ENCODE assay signal across 25 mouse cellular contexts in the genomic region with DNA sequence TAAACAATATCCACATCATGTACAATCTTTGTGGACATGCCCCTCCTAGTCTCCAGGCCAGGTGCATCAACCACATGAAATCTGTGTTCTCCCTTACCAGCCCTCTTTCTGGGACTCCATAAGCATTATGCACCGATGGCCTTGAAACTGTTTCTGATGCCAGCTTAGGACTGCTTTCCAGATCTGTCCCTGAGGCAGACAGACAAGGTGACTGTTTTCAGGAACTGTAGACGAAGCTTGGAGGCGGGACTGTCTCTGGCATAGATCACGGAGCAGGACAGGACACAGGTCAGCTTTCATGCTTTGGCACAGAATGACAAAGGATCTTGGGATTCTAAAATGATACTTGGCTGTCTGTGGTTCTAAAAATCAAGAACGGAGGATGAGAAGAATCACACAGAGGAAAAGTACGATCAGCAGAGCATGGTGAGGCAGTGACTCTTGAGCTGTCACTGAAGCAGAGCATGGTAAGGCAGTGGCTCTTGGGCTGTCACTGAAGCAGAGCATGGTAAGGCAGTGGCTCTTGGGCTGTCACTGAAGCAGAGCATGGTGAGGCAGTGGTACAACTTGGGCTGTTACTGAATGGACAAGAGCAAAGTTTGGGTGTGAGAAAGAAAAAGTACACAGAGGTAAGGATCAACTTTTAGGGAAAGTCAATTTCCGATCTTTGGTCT.
DNase-seq lines count a peak whose midpoint lies in the region; ATAC-seq and TF ChIP-seq lines count a peak whose summit lies in the region.
"Had no signal": no experiment of that assay in that cellular context is flagged by ENCODE, and none has a peak within 500 bp of the region (broad histone marks: within the 10 kb centered on the region; RNA-seq: fewer than 3 reads in every experiment).

No protein-coding gene starts in this region.

- peak; percentile 32 for DNase-seq in gastrocnemius, adult 2 months
- DNase-seq in gastrocnemius, postnatal 14 days, result no peak
- no peak for DNase-seq in heart, postnatal 14 days
- peak; percentile 24 for DNase-seq in kidney, adult 2 months
- DNase-seq in kidney, postnatal 25 days, result no peak
- DNase-seq: adrenal gland, postnatal 10 days; cerebellum, adult 11 months; cerebellum, adult 9-10 months; embryo, embryonic 11 days; kidney, postnatal 10 days; liver; right cerebral cortex, postnatal 25 days had no signal

- no peaks in the 10 kb centered on the region for H3K9me3 ChIP-seq in heart, embryonic 14.5 days (ENCODE audit: control insufficient read depth, low read length)
- H3K9me3 ChIP-seq in intestine, postnatal 0 days (ENCODE audit: control insufficient read depth), result no peaks in the 10 kb centered on the region
- H3K9me3 ChIP-seq: embryonic facial prominence, embryonic 12.5 days; hindbrain, embryonic 10.5 days; hindbrain, embryonic 15.5 days; lung, embryonic 15.5 days; midbrain, embryonic 10.5 days; midbrain, embryonic 15.5 days; neural tube, embryonic 15.5 days; stomach, embryonic 15.5 days had no signal

- ATAC-seq in heart, embryonic 14.5 days (ENCODE audit: insufficient number of reproducible peaks, insufficient read depth, low FRiP score, low read depth), result no peak
- ATAC-seq in intestine, postnatal 0 days, result peak; percentile 36; the same call in 1 of the 2 replicates
- ATAC-seq: forebrain, embryonic 14.5 days; inflammation-experienced regulatory T-cells, adult 6 months; midbrain, embryonic 15.5 days; Patski had no signal

- no peaks in the 10 kb centered on the region for H3K36me3 ChIP-seq in heart, embryonic 14.5 days (ENCODE audit: control insufficient read depth, insufficient read depth, low read length)
- no peaks in the 10 kb centered on the region for H3K36me3 ChIP-seq in kidney, adult 2 months (ENCODE audit: control insufficient read depth, insufficient read depth, low read length)
- no peaks in the 10 kb centered on the region for H3K36me3 ChIP-seq in intestine, postnatal 0 days (ENCODE audit: control insufficient read depth, insufficient read depth)
- H3K36me3 ChIP-seq: embryonic facial prominence, embryonic 12.5 days; hindbrain, embryonic 10.5 days; hindbrain, embryonic 15.5 days; lung, embryonic 15.5 days; midbrain, embryonic 10.5 days; midbrain, embryonic 15.5 days; neural tube, embryonic 15.5 days; stomach, embryonic 15.5 days had no signal

- TF ChIP-seq CTCF in gastrocnemius, adult 2 months (IDR thresholded peaks at IDR 0.05), result no peak
- no peak for TF ChIP-seq CTCF in kidney, adult 2 months (conservative IDR thresholded peaks at IDR 0.05; ENCODE audit: insufficient read depth, insufficient read length, low read depth, low read length)
- no peak for TF ChIP-seq CTCF in intestine, postnatal 0 days (IDR thresholded peaks at IDR 0.05; ENCODE audit: low read depth)

- H3K4me2 ChIP-seq in heart, embryonic 14.5 days (ENCODE audit: low read length), result no peak overlapping the region
- H3K4me2 ChIP-seq in intestine, postnatal 0 days (replicated peaks; ENCODE audit: low read depth), result no peak overlapping the region
- H3K4me2 ChIP-seq: embryonic facial prominence, embryonic 12.5 days; hindbrain, embryonic 15.5 days; lung, embryonic 15.5 days; midbrain, embryonic 15.5 days; neural tube, embryonic 15.5 days; stomach, embryonic 15.5 days had no signal

- H3K4me1 ChIP-seq in heart, embryonic 14.5 days (ENCODE audit: control insufficient read depth in 2 of 2, insufficient read depth in 2 of 2, low read length in 2 of 2), result peaks cover 18 to 24% of the 10 kb centered on the region in 2 experiments
- H3K4me1 ChIP-seq in kidney, adult 2 months (ENCODE audit: control insufficient read depth, insufficient read depth, low read length), result 0 out of 2 replicates have a peak, but pooled peaks cover 5% of the 10 kb centered on the region
- H3K4me1 ChIP-seq in intestine, postnatal 0 days (replicated peaks; ENCODE audit: control insufficient read depth, insufficient read depth, low read length), result no peaks in the 10 kb centered on the region
- H3K4me1 ChIP-seq: embryonic facial prominence, embryonic 12.5 days; hindbrain, embryonic 10.5 days; hindbrain, embryonic 15.5 days; midbrain, embryonic 10.5 days; midbrain, embryonic 15.5 days; neural tube, embryonic 15.5 days; stomach, embryonic 15.5 days had no signal

- H3K27ac ChIP-seq in gastrocnemius, adult 2 months, result peak overlapping the region; percentile 64; the same call in 1 of the 2 replicates
- peak overlapping the region; percentile 47 to 68; a peak in 2 of 4 replicates for H3K27ac ChIP-seq in heart, embryonic 14.5 days (replicated peaks in 1 of 2; ENCODE audit: control insufficient read depth in 1 of 2, insufficient read depth in 1 of 2, low read depth in 2 of 2, low read length in 2 of 2)
- H3K27ac ChIP-seq in kidney, adult 2 months (ENCODE audit: insufficient read depth, low read depth, low read length), result no peak overlapping the region
- peak overlapping the region; percentile 60 for H3K27ac ChIP-seq in intestine, postnatal 0 days (ENCODE audit: low read depth, low read length)
- H3K27ac ChIP-seq: embryonic facial prominence, embryonic 12.5 days; hindbrain, embryonic 10.5 days; hindbrain, embryonic 15.5 days; lung, embryonic 15.5 days; midbrain, embryonic 10.5 days; midbrain, embryonic 15.5 days; neural tube, embryonic 15.5 days; stomach, embryonic 15.5 days had no signal

- WGBS in heart, embryonic 14.5 days, result 46% methylated on average over 7 of the region's 7 CpGs
- 56% methylated on average over 7 of the region's 7 CpGs for WGBS in kidney, adult 2 months
- WGBS in intestine, postnatal 0 days, result 60% methylated on average over 7 of the region's 7 CpGs

- H3K4me3 ChIP-seq in gastrocnemius, adult 2 months, result peak overlapping the region; percentile 0
- H3K4me3 ChIP-seq in heart, embryonic 14.5 days (ENCODE audit: control insufficient read depth in 1 of 2, insufficient read depth in 1 of 2, low read depth in 1 of 2, low read length in 2 of 2), result no peak overlapping the region
- no peak overlapping the region for H3K4me3 ChIP-seq in kidney, adult 2 months (ENCODE audit: insufficient read depth, low read depth, low read length)
- no peak overlapping the region for H3K4me3 ChIP-seq in intestine, postnatal 0 days (ENCODE audit: low read depth, low read length)
- H3K4me3 ChIP-seq: embryonic facial prominence, embryonic 12.5 days; hindbrain, embryonic 10.5 days; hindbrain, embryonic 15.5 days; lung, embryonic 15.5 days; midbrain, embryonic 10.5 days; midbrain, embryonic 15.5 days; neural tube, embryonic 15.5 days; stomach, embryonic 15.5 days had no signal

- TF ChIP-seq POLR2A in kidney, adult 2 months (IDR thresholded peaks at IDR 0.05; ENCODE audit: low read depth, low read length), result no peak

- no peak overlapping the region for H3K9ac ChIP-seq in heart, embryonic 14.5 days (ENCODE audit: low read length)
- H3K9ac ChIP-seq in intestine, postnatal 0 days (ENCODE audit: low read depth, low read length), result no peak overlapping the region
- H3K9ac ChIP-seq: embryonic facial prominence, embryonic 12.5 days; hindbrain, embryonic 15.5 days; lung, embryonic 15.5 days; midbrain, embryonic 15.5 days; neural tube, embryonic 15.5 days; stomach, embryonic 15.5 days had no signal

- intact Hi-C loops in gastrocnemius, adult 2 months (cut with DNase I), result loop anchor here (5.0 to 10.0 kb wide), 2 partner anchors 79 to 177 kb away; no protein-coding TSS in a partner anchor
- intact Hi-C loops in gastrocnemius, postnatal 14 days (cut with DNase I; ENCODE audit: low total_unique reads), result no loop called here
- intact Hi-C loops in heart, postnatal 14 days (cut with DNase I), result no loop called here

- no peaks in the 10 kb centered on the region for H3K27me3 ChIP-seq in heart, embryonic 14.5 days (ENCODE audit: control insufficient read depth, insufficient read depth, low read length)
- no peaks in the 10 kb centered on the region; the same call in 1 of the 2 replicates for H3K27me3 ChIP-seq in kidney, adult 2 months (replicated peaks; ENCODE audit: control insufficient read depth, insufficient read depth, low read length)
- no peaks in the 10 kb centered on the region for H3K27me3 ChIP-seq in intestine, postnatal 0 days (replicated peaks; ENCODE audit: control insufficient read depth, insufficient read depth, low read length)
- H3K27me3 ChIP-seq: embryonic facial prominence, embryonic 12.5 days; hindbrain, embryonic 15.5 days; lung, embryonic 15.5 days; midbrain, embryonic 15.5 days; neural tube, embryonic 15.5 days; stomach, embryonic 15.5 days had no signal

Comparison
In these comparisons a context has a peak if more than half of its experiments do, and no peak if none do; other contexts are left out.
1. DNase-seq: peak in gastrocnemius, adult 2 months (single experiment) and kidney, adult 2 months (single experiment); none in gastrocnemius, postnatal 14 days (single experiment), heart, postnatal 14 days (0 of 2) and kidney, postnatal 25 days (0 of 2).